Mouse (Mus musculus) brown adipose tissue, adult 24 weeks (tissue): ENCODE measurements around the gene Ubap2. TPM values are rescaled to one million over a fixed set of nuclear protein-coding genes. Genes with fewer than 3 reads are reported as not detected.

Experiments used
- H3K27ac ChIP-seq: fragments of 200-500 bp; replicated peaks from 2 replicates; pipeline ENCODE4 v1.5.1; 2012; ENCODE audit warnings: low read depth, mild to moderate bottlenecking, low read length
- H3K4me1 ChIP-seq: fragments of 200-500 bp; 2 replicates; pipeline ENCODE4 v1.6.1; 2012; ENCODE audit warnings: low read length, mixed read lengths; ENCODE audit not compliant: control insufficient read depth, insufficient read depth, insufficient read length
- H3K4me3 ChIP-seq: fragments of 200-500 bp; 2 replicates; pipeline ENCODE4 v1.5.1; 2012; ENCODE audit warnings: low read depth, mild to moderate bottlenecking, low read length, moderate library complexity; ENCODE audit not compliant: insufficient read depth
- polyA plus RNA-seq: library from polyadenylated mRNA; stranded (reverse); fragments of >200 nt; gene quantifications from 2 replicates; pipeline ENCODE4 v1.2.4, GENCODE M21; 2012; ENCODE audit not compliant: missing spikeins, insufficient read depth, insufficient read length

The Ubap2 gene
- 18.6 and 19.3 TPM in 2 replicates for polyA plus RNA-seq

GRCm38 (mm10) chr4:41274980-41275850 is at the start of gene Ubap2:
Gene Ubap2 (minus strand): TSS chr4:41275144.
- peaks cover 6% of the 10 kb centered on the region; the same call in 1 of the 2 replicates for H3K4me1 ChIP-seq
- peak within 1 kb of the TSS; percentile 87 for H3K4me3 ChIP-seq
- peak within 1 kb of the TSS; percentile 97 for H3K27ac ChIP-seq

GRCm38 (mm10) chr4:41320971-41321370 is 46.0 kb upstream of the Ubap2 start:
- Histone ChIP-seq H3K27ac (no peak overlapping the region), H3K4me1 (no peaks in the 10 kb centered on the region), H3K4me3 (no peak overlapping the region)

- H3K4me1 ChIP-seq = peaks cover 6% of the 10 kb centered on the region; the same call in 1 of the 2 replicates
- H3K27ac ChIP-seq = no peak overlapping the region
- H3K4me3 ChIP-seq = no peak overlapping the region
These were observed 43.3 kb upstream of the Ubap2 start for GRCm38 (mm10) chr4:41318267-41318666.

- Histone ChIP-seq H3K4me3 (peak overlapping the region; percentile 96), H3K4me1 (peaks cover 6% of the 10 kb centered on the region), H3K27ac (peak overlapping the region; percentile 77)
These were observed 40.2 kb upstream of the Ubap2 start for GRCm38 (mm10) chr4:41315173-41315572.

- peak within 1 kb of the TSS; percentile 96 for H3K4me3 ChIP-seq
- peak within 1 kb of the TSS; percentile 98 for H3K27ac ChIP-seq
- H3K4me1 ChIP-seq = peaks cover 6% of the 10 kb centered on the region
These were observed 39.5 kb upstream of the Ubap2 start, which contains the start of gene Dcaf12 for GRCm38 (mm10) chr4:41314141-41315129. Gene Dcaf12 (minus strand): TSS chr4:41314889.

- Histone ChIP-seq H3K27ac (peak overlapping the region; percentile 48), H3K4me1 (peaks cover 6% of the 10 kb centered on the region), H3K4me3 (peak overlapping the region; percentile 96)
These were observed 38.8 kb upstream of the Ubap2 start for GRCm38 (mm10) chr4:41313722-41314121.

- H3K4me3 ChIP-seq = no peak overlapping the region
- peaks cover 6% of the 10 kb centered on the region for H3K4me1 ChIP-seq
- no peak overlapping the region for H3K27ac ChIP-seq
These were observed 35.9 kb upstream of the Ubap2 start for GRCm38 (mm10) chr4:41310567-41311563.

- no peak overlapping the region for H3K27ac ChIP-seq
- H3K4me1 ChIP-seq = peaks cover 4% of the 10 kb centered on the region; the same call in 1 of the 2 replicates
- H3K4me3 ChIP-seq = no peak overlapping the region
These were observed 32.5 kb upstream of the Ubap2 start for GRCm38 (mm10) chr4:41307406-41307805.

GRCm38 (mm10) chr4:41304302-41304701 is 29.4 kb upstream of the Ubap2 start:
- Histone ChIP-seq H3K4me1 (peaks cover 4% of the 10 kb centered on the region; the same call in 1 of the 2 replicates), H3K27ac (no peak overlapping the region), H3K4me3 (no peak overlapping the region)

GRCm38 (mm10) chr4:41303671-41304070 is 28.7 kb upstream of the Ubap2 start:
- Histone ChIP-seq H3K4me3 (no peak overlapping the region), H3K27ac (no peak overlapping the region), H3K4me1 (peaks cover 4% of the 10 kb centered on the region; the same call in 1 of the 2 replicates)

GRCm38 (mm10) chr4:41298976-41299375 is 24.0 kb upstream of the Ubap2 start:
- Histone ChIP-seq H3K4me1 (peaks cover 3% of the 10 kb centered on the region; the same call in 1 of the 2 replicates), H3K27ac (no peak overlapping the region), H3K4me3 (no peak overlapping the region)

GRCm38 (mm10) chr4:41295960-41296359 is 21.0 kb upstream of the Ubap2 start:
- no peak overlapping the region for H3K4me3 ChIP-seq
- H3K27ac ChIP-seq = no peak overlapping the region
- no peaks in the 10 kb centered on the region for H3K4me1 ChIP-seq

- Histone ChIP-seq H3K4me1 (no peaks in the 10 kb centered on the region), H3K27ac (no peak overlapping the region), H3K4me3 (no peak overlapping the region)
These were observed 20.6 kb upstream of the Ubap2 start for GRCm38 (mm10) chr4:41295507-41295906.

GRCm38 (mm10) chr4:41293907-41294306 is 19.0 kb upstream of the Ubap2 start:
- H3K4me3 ChIP-seq = no peak overlapping the region
- H3K27ac ChIP-seq = no peak overlapping the region

More at GRCm38 (mm10) chr4:41293907-41294306, 19.0 kb upstream of the Ubap2 start:
- no peaks in the 10 kb centered on the region for H3K4me1 ChIP-seq
